Mouse (Mus musculus) embryonic facial prominence, embryonic 10.5 days (tissue): ENCODE results near the gene Wdr77. TPM values are rescaled to one million over a fixed set of nuclear protein-coding genes. Genes with fewer than 3 reads are reported as not detected.
"Not testable (repeated sequence)": the region's sequence is repeated elsewhere in the genome, so short reads cannot be mapped to it uniquely, and the experiment has no call there.

Source experiments
- DNase-seq: peaks from one replicate; pipeline ENCODE4 v3.0.0-alpha.2; 2017; ENCODE audit warnings: low spot score
- H3K27ac ChIP-seq: fragments of 300-500 bp; sonication (generic); replicated peaks from 2 replicates; pipeline ENCODE4 v1.5.1; 2016; ENCODE audit warnings: mild to moderate bottlenecking
- H3K27me3 ChIP-seq: fragments of 300-500 bp; sonication (generic); replicated peaks from 2 replicates; pipeline ENCODE4 v1.6.1; 2016; ENCODE audit warnings: low read depth, mild to moderate bottlenecking; ENCODE audit not compliant: poor library complexity, severe bottlenecking
- H3K36me3 ChIP-seq: fragments of 300-500 bp; sonication (generic); replicated peaks from 2 replicates; pipeline ENCODE4 v1.6.1; 2016; ENCODE audit warnings: mild to moderate bottlenecking, moderate library complexity
- H3K4me1 ChIP-seq: fragments of 300-500 bp; sonication (generic); 2 replicates; pipeline ENCODE4 v1.6.1; 2016
- H3K4me3 ChIP-seq: fragments of 300-500 bp; sonication (generic); 2 replicates; pipeline ENCODE4 v1.5.1; 2016; ENCODE audit warnings: mild to moderate bottlenecking, moderate library complexity
- H3K9me3 ChIP-seq: fragments of 300-500 bp; sonication (generic); 2 replicates; pipeline ENCODE4 v1.6.1; 2016; ENCODE audit warnings: mild to moderate bottlenecking
- WGBS: fragments of 180-500 bp; shearing (Covaris S2); methylation state at CpG from one replicate; pipeline ENCODE4 v1.1.7; 2016; 5-methylcytosine and 5-hydroxymethylcytosine counted together
- polyA plus RNA-seq: library from polyadenylated mRNA; unstranded; fragments of >200 nt; fragmentation: Nextera tagmentation; extraction: Ambion mirVana; gene quantifications from 2 replicates; pipeline ENCODE4 v1.2.1, GENCODE M21; 2016

Gene Wdr77
- polyA plus RNA-seq, 1 experiment from 2014 or later = 180 TPM

DNA sequence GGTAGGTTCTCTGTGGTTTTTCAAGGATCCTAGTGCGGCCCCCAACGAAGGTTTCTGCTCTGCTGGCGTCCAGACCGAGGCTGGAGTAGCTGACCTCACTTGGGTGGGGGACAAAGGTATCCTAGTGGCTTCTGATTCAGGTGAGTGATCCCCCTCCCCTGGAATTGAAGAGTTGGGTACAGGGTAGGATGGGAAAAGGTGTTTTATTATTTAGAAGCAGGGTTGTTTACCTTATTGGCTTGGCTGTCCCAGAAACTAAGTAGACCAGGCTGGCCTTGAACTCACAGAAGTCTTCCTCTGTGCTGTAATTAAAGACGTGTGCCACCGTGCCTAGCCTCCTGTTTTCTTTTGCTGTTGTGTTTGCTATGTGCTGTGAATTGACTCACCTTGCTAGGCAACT, 830 bp downstream of the Wdr77 start, which contains the start of gene Atp5f1:
Gene Atp5f1 (minus strand): TSS at position 101 of the 400 bp plus-strand sequence.
- H3K4me1 ChIP-seq = peaks cover 26% of the 10 kb centered on the region
- WGBS = 4% methylated on average over 6 of the region's 6 CpGs
- peak within 1 kb of the TSS; percentile 97 for H3K4me3 ChIP-seq
- peaks cover 69% of the 10 kb centered on the region for H3K36me3 ChIP-seq
- H3K27ac ChIP-seq = peak within 1 kb of the TSS; percentile 96
- no peaks in the 10 kb centered on the region for H3K9me3 ChIP-seq
- DNase-seq = no peak
- H3K27me3 ChIP-seq = no peaks in the 10 kb centered on the region

DNA sequence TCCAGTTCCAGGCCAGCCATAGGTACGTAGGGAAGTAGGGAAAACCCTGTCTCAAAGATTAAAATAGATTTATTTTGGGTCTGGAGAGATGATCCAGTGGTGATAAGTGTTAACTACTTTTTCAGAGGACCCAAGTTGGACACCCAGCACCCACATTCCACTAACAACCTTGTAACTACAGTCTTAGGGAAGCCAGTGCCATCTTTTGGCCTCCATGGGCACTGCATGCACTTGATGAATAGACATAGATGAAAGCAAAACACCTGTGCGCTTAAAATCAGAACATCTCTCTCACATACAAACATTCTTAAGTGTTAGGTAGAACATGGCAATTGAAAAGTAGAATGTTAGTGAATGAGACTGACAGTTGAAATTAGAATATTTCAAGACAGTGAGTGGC, 1.5 kb downstream of the Wdr77 start:
- Histone ChIP-seq H3K27ac (no peak overlapping the region), H3K9me3 (no peaks in the 10 kb centered on the region), H3K27me3 (no peaks in the 10 kb centered on the region), H3K4me3 (peak overlapping the region; percentile 97), H3K4me1 (peaks cover 26% of the 10 kb centered on the region), H3K36me3 (peaks cover 69% of the 10 kb centered on the region)
- no peak for DNase-seq
- WGBS = 94% methylated on average over 2 of the region's 2 CpGs

DNA sequence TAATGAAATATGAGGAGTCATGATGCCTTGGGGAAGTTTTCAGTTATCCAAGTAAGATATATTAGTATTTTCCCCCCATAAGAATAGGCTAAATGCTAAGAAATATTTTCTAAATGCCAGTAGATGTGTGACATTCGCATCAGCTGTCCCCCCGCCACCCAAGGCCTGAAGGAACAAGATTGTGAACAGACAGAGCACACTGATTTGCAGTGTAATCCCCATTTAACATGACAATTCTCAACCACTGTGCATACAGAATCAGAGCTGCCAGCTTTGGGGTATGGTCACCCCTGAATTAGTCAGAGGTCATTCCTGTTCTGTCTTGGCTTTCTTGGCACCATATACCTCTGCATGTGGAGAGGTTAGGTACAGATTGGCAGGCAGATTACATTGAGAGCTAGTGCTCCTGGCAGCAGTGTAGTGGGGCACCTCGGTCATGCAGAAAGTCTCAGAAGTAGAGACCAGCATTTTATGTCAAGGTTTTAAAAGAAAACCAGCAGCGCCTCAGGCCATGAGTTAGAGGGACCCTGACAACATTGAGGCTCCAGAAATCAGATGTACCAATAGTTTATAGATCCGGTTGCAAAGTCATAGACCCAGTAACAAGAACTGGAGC, 12.8 kb downstream of the Wdr77 start:
- no peak for DNase-seq
- Histone ChIP-seq H3K4me3 (no peak overlapping the region), H3K27me3 (no peaks in the 10 kb centered on the region), H3K4me1 (no peaks in the 10 kb centered on the region), H3K9me3 (no peaks in the 10 kb centered on the region), H3K27ac (no peak overlapping the region), H3K36me3 (peaks cover 42% of the 10 kb centered on the region)
- 83% methylated on average over 5 of the region's 5 CpGs for whole genome bisulfite sequencing

DNA sequence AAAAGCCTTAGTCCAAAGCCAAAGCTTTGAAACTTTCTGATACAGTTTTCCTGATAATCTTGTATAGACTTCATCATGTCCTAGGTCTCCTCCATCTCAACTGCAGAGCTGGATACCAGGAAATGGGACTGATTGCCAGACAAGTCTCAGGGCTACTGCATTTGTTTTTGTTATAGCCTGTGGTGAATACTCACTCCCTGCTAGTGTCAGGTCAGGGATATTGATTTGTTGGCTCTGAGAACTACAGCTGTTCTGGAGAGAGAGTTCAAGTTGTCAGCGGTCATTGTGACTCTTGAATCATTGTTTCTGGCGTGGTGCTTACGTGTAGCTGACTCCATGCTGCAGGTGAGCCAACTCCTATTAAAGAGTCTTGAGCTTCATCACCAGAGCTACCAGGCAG, 14.2 kb downstream of the Wdr77 start, which contains the start of gene Ovgp1:
Gene Ovgp1 (plus strand): TSS at position 301 of the 400 bp plus-strand sequence.
- Histone ChIP-seq H3K9me3 (no peaks in the 10 kb centered on the region), H3K27ac (no peak within 1 kb of the TSS), H3K27me3 (no peaks in the 10 kb centered on the region), H3K36me3 (peaks cover 27% of the 10 kb centered on the region), H3K4me1 (no peaks in the 10 kb centered on the region), H3K4me3 (no peak within 1 kb of the TSS)
- 86% methylated on average over 3 of the region's 3 CpGs for WGBS
- DNase-seq = no peak

DNA sequence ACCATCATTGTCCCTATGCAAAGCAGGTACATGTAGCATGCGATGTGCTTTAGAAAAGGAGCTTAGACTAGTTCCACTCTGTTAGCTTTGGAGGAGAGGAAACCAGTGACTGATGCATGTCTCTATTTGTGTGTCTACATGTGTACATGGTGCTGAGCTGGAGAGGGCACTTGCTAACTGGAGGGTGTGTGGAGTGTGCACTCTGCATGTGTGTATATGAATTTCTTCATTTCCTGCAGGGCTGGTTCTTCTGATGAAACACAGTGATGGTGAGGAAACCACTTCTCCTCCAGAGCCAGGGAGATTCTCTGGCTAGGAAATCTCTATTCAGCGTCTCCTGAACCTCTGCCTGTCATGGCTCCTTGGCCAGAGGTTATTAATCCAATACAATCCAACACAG, 15.0 kb downstream of the Wdr77 start:
- WGBS = 90% methylated on average over 2 of the region's 2 CpGs
- no peaks in the 10 kb centered on the region for H3K9me3 ChIP-seq

DNA sequence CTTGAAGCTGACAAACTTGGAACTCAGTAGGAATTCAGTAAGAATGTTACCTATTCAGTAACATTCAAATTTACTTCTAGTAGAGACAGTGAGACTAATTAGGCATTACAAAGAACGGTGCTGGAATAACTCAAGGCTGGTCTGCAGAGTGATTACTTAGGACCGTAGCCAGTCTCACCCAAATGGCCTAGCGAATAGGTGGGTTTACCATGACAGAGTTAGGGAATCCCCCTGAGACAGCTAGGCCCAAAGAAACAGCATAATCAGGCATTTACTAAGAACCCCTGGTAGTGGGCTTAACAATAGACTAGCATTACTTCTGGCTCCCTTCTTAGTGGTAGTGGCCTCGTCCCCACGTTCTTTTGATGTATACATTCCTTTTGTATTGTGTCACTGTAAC, 30.4 kb downstream of the Wdr77 start:
- not testable (repeated sequence) for H3K9me3 ChIP-seq, DNase-seq, H3K4me1 ChIP-seq, H3K27ac ChIP-seq, H3K4me3 ChIP-seq, H3K36me3 ChIP-seq, H3K27me3 ChIP-seq
- 64% methylated on average over 5 of the region's 5 CpGs for WGBS

More for the DNA sequence above, 15.0 kb downstream of the Wdr77 start:
- Histone ChIP-seq H3K4me1 (no peaks in the 10 kb centered on the region), H3K27ac (no peak overlapping the region), H3K27me3 (no peaks in the 10 kb centered on the region), H3K4me3 (no peak overlapping the region), H3K36me3 (peaks cover 19% of the 10 kb centered on the region)
- DNase-seq = no peak

DNA sequence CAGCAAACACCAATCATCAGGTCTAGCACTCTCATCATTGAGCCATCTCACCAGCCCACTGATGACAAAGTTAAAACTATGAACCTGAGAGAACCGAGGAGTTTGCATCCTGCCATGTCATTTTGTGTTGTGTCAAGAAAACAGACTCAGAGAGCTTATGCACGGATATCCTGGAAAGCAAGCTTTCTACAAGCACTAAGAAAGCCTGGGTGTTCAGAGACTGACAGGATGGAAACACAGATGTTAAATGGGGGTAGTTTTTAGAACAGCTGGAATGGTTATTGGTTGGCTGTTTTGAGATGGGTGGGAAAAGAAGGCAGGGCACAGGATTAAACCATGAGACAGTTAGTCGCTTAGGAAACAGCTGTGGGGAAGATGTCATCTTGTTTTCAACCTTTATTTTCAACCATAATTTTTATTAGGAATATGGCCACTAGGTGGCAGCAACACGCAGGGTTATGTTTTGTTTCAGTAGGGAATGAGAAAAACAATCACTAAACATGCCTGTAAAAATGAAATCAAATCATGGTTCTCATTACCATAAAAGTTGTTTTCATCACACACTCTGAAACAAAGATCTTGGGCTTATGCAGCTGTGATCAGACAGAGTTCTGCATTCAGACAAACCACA, 32.6 kb downstream of the Wdr77 start:
- WGBS = 35% methylated on average over 4 of the region's 4 CpGs
- no peaks in the 10 kb centered on the region for H3K9me3 ChIP-seq
- no peaks in the 10 kb centered on the region for H3K27me3 ChIP-seq
- peak; percentile 33 for DNase-seq
- H3K36me3 ChIP-seq = no peaks in the 10 kb centered on the region
- no peak overlapping the region for H3K4me3 ChIP-seq
- H3K4me1 ChIP-seq = no peaks in the 10 kb centered on the region
- no peak overlapping the region for H3K27ac ChIP-seq

DNA sequence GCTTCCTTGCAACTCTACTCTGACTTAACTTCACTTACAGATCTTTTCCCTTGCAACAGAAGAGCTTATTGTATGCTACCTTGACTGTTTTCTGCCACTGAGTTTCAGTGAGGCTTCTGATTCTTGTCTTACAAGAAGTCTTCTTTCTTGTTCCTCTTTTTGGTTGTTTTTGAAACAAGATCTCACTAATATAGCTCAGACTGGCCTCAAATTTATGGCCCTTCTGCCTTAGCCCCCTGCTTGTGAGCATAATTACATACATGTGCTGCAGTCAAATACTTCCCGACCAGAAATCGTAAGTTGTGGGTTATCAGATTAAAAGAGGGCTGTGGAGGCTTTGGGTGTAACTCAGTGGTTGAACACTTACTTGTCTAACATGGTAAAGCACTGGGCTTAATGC, 35.6 kb downstream of the Wdr77 start:
- no peaks in the 10 kb centered on the region for H3K9me3 ChIP-seq
- H3K27ac ChIP-seq = no peak overlapping the region
- H3K4me1 ChIP-seq = no peaks in the 10 kb centered on the region
- H3K36me3 ChIP-seq = no peaks in the 10 kb centered on the region
- no peak for DNase-seq
- WGBS = 64% methylated on average over 2 of the region's 2 CpGs
- H3K4me3 ChIP-seq = no peak overlapping the region
- H3K27me3 ChIP-seq = no peaks in the 10 kb centered on the region

DNA sequence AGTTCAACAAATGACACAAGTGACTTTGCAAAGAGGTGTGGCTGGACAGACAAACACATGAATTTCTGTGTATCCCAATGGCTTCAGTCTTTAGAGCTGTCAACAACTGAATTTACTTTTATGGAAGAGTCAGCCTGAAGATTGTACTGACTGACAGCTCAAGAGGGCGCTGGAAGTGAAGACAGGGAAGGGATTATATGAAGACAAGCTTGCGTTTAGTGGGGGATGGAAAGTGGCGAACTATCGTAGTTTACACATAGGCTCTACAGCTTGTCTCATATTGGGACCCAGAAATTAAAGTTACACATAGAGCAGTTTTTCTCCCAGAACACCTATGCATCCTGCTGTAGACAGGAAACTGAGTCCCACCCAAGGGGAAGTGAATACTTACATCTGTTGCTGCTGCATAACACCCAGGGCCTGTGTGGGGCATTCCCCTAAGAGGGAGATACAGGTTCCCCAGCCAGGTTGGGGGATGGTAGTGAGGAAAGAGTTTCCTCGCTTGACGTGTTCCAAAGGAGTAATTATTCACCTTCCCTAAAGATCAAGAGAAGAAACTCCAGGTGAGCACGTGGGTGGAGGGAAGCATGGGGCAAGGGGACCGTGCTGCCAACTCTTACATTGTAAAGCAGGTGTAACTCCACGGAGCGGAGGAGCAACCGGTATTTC, 41.7 kb downstream of the Wdr77 start:
- whole genome bisulfite sequencing = 20% methylated on average over 11 of the region's 11 CpGs
- H3K9me3 ChIP-seq = no peaks in the 10 kb centered on the region
- no peaks in the 10 kb centered on the region for H3K27me3 ChIP-seq
- H3K36me3 ChIP-seq = no peaks in the 10 kb centered on the region
- no peak overlapping the region for H3K27ac ChIP-seq
- DNase-seq = no peak
- peaks cover 10% of the 10 kb centered on the region for H3K4me1 ChIP-seq
- peak overlapping the region; percentile 45 for H3K4me3 ChIP-seq

DNA sequence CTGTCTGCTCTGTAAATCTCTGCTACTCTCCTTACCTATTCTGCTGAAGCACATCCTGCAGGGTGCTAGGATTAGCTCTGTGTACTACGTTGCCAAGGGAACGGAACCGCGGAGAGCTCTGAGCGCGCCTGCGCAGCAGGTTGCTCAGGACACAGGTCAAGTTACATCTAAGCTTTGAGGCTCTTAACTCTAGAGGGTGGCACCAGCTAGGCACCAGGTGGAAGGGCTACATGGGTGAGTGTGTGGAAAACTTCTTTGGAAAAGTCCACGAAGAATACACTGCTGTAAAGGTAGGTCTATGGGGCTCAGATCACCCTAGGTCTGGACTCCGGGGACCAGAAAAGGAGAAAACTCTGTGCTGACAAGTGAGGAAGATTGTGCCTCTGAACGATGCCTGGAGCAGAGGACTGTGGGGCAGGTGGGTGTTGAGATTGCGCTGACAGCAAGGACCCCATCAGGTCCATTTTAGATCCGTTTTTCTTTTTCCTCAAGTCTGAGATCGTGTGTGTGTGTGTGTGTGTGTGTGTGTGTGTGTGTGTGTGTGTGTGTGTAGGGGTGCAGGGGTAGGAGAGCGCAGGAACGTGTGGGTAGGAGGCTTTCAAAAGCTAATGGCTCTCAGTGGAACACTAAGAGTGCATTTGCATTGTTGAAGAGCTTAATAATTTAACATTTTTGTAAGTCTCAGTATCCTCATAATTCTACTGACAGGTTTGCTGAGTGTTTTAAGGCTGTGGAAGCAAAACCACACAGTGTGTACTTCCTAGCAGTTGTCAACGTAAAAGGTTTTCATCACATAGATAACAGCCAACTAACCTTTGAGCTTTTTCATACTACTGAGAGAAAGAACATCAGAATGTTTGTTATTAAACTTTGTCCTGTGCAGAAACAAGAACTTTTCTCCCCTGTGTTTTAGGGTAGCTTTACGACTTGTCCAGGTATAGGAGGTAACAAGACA, 42.5 kb downstream of the Wdr77 start:
- no peaks in the 10 kb centered on the region for H3K27me3 ChIP-seq
- peaks cover 10% of the 10 kb centered on the region for H3K4me1 ChIP-seq
- H3K4me3 ChIP-seq = peak overlapping the region; percentile 45
- no peaks in the 10 kb centered on the region for H3K36me3 ChIP-seq
- no peak overlapping the region for H3K27ac ChIP-seq
- no peaks in the 10 kb centered on the region for H3K9me3 ChIP-seq
- 23% methylated on average over 17 of the region's 17 CpGs for whole genome bisulfite sequencing
- peak; percentile 80 for DNase-seq

DNA sequence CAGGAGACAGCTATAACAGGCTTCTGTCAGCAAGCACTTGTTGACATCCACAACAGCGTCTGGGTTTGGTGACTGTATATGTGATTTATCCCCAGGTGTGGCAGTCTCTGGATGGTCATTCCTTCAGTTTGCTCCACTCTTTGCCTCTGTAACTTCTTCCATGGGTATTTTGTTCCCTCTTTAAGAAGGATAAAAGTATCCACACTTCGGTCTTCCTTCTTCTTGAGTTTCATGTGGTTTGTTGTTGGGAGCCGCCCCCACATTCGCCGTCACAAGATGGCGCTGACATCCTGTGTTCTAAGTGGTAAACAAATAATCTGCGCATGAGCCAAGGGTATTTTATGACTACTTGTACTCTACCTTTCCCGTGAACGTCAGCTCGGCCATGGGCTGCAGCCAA, 44.2 kb downstream of the Wdr77 start:
- H3K27me3 ChIP-seq, H3K36me3 ChIP-seq, H3K27ac ChIP-seq, DNase-seq, H3K9me3 ChIP-seq, H3K4me3 ChIP-seq, H3K4me1 ChIP-seq: not testable (repeated sequence)
- 69% methylated on average over 10 of the region's 10 CpGs for WGBS

DNA sequence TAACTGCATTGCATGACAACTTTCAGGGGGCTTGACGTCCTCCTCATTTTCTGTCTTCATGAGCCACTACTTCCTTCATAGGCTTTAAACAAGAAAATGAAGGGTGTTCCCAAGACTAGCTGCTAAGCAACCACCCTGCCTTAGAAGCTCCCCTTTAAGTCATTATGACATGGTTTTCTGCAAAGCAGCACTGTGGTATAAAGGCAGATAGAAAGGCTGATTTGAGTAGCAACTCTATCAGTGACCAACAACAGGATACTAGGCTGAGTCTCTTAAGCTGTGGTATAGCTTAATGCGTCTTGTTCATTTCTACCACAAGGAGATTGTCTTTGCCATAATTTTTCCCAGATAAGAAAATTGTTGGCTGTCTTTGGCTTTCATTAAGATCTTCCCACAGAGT, 55.4 kb downstream of the Wdr77 start, which contains the start of gene Pifo:
Gene Pifo (minus strand): TSS at position 101 of the 400 bp plus-strand sequence.
- Histone ChIP-seq H3K27me3 (no peaks in the 10 kb centered on the region), H3K9me3 (no peaks in the 10 kb centered on the region), H3K27ac (no peak within 1 kb of the TSS), H3K4me1 (no peaks in the 10 kb centered on the region), H3K4me3 (no peak within 1 kb of the TSS), H3K36me3 (no peaks in the 10 kb centered on the region)
- 90% methylated on average over 2 of the region's 2 CpGs for whole genome bisulfite sequencing
- no peak for DNase-seq
